12 mouse cellular contexts compared by ENCODE assay signal in the genomic region with DNA sequence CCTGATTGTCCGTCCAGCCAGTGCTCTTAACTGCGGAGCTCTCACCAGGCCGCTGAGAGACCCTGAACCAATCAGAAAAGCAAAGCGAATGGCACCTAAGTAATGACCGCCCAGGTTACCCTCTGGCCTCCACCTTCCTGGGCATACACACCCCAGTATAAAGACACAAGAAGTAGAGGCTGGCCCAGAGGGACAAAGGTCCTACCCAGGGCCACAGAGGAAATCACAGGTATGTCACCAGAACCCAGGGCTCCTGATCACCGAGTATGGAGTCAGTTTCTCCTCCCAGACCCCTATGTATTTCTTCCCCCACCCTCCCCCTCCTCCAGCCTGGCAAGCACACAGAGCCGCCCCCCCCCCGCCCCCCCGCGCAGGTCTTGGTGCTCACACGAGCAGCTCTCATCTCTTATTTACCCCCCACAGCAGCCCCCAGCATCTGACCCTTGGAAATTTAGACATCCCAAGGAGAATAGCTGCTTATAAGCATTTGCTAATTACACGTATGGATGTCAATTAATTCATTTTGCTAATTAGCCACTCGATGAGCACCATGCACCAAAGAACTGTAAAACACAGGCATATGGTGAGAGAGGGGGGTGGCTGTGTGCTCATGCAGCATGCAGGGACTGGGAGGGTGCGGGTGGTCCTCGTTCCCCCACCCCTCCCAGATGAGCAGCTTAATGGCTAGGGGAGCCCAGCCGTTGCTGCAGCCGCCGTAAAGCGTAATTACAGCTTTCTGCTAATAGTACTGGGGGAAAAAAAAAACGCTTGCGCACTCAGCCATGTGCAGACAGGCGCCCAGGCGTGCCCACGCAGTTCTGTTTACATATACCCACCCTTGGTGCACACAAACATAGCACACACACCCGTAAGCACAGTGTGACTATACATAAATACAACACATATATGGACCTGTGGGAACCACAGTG. TPM values are rescaled to one million over a fixed set of nuclear protein-coding genes. Genes with fewer than 3 reads are reported as not detected.
DNase-seq lines count a peak whose midpoint lies in the region; ATAC-seq and TF ChIP-seq lines count a peak whose summit lies in the region.
"Had no signal": no experiment of that assay in that cellular context is flagged by ENCODE, and none has a peak within 500 bp of the region (broad histone marks: within the 10 kb centered on the region; RNA-seq: fewer than 3 reads in every experiment).

No protein-coding gene starts in this region.

- no peak overlapping the region for H3K4me3 ChIP-seq in embryonic facial prominence, embryonic 14.5 days (ENCODE audit: low read depth, low read length)
- no peak overlapping the region for H3K4me3 ChIP-seq in hindbrain, embryonic 15.5 days
- H3K4me3 ChIP-seq in midbrain, postnatal 0 days (ENCODE audit: low read depth, low read length), result no peak overlapping the region

- TF ChIP-seq CTCF in midbrain, postnatal 0 days (IDR thresholded peaks at IDR 0.05), result no peak

- peak; percentile 86 for ATAC-seq in embryonic facial prominence, embryonic 14.5 days (ENCODE audit: low read depth)
- ATAC-seq in hindbrain, embryonic 15.5 days (ENCODE audit: low FRiP score, low read depth), result peak; percentile 90
- ATAC-seq in midbrain, postnatal 0 days (ENCODE audit: low FRiP score), result no peak; the same call in 1 of the 2 replicates
- no peak for ATAC-seq in granulocyte monocyte progenitor cell, adult 5-6 weeks (replicated peaks; ENCODE audit: poor library complexity, severe bottlenecking)
- ATAC-seq: activated CD4-positive, CD25-positive, alpha-beta regulatory T cell, adult 4 months had no signal

- 0 out of 2 replicates have a peak overlapping the region, but pooled peaks have one; percentile 15 for H3K4me2 ChIP-seq in embryonic facial prominence, embryonic 14.5 days (ENCODE audit: low read depth, low read length)
- peak overlapping the region; percentile 40 for H3K4me2 ChIP-seq in hindbrain, embryonic 15.5 days
- no peak overlapping the region for H3K4me2 ChIP-seq in midbrain, postnatal 0 days (ENCODE audit: low read depth, low read length, poor library complexity, severe bottlenecking)
- H3K4me2 ChIP-seq: heart, embryonic 11.5 days had no signal

- WGBS in embryonic facial prominence, embryonic 14.5 days, result 53% methylated on average over 22 of the region's 25 CpGs
- 41% methylated on average over 24 of the region's 25 CpGs for WGBS in hindbrain, embryonic 15.5 days
- 52% methylated on average over 25 of the region's 25 CpGs for WGBS in midbrain, postnatal 0 days

- no peaks in the 10 kb centered on the region for H3K27me3 ChIP-seq in embryonic facial prominence, embryonic 14.5 days (replicated peaks; ENCODE audit: control insufficient read depth, insufficient read depth, low read length)
- H3K27me3 ChIP-seq in hindbrain, embryonic 15.5 days, result no peaks in the 10 kb centered on the region
- H3K27me3 ChIP-seq in midbrain, postnatal 0 days (ENCODE audit: insufficient read depth, low read length), result no peaks in the 10 kb centered on the region

- no peak overlapping the region; the same call in 1 of the 2 replicates for H3K27ac ChIP-seq in embryonic facial prominence, embryonic 14.5 days (replicated peaks; ENCODE audit: low read depth, low read length)
- H3K27ac ChIP-seq in hindbrain, embryonic 15.5 days (replicated peaks), result peak overlapping the region; percentile 33
- no peak overlapping the region for H3K27ac ChIP-seq in midbrain, postnatal 0 days (ENCODE audit: low read depth, low read length)
- H3K27ac ChIP-seq: macrophage had no signal

- H3K4me1 ChIP-seq in embryonic facial prominence, embryonic 14.5 days (ENCODE audit: control insufficient read depth, insufficient read depth, low read length), result 0 out of 2 replicates have a peak, but pooled peaks cover 4% of the 10 kb centered on the region
- peaks cover 14% of the 10 kb centered on the region for H3K4me1 ChIP-seq in hindbrain, embryonic 15.5 days (replicated peaks)
- H3K4me1 ChIP-seq in midbrain, postnatal 0 days (ENCODE audit: insufficient read depth, low read length), result 0 out of 2 replicates have a peak, but pooled peaks cover 3% of the 10 kb centered on the region

- H3K9ac ChIP-seq in embryonic facial prominence, embryonic 14.5 days (ENCODE audit: low read depth, low read length), result 0 out of 2 replicates have a peak overlapping the region, but pooled peaks have one; percentile 1
- H3K9ac ChIP-seq in hindbrain, embryonic 15.5 days, result no peak overlapping the region
- H3K9ac ChIP-seq in midbrain, postnatal 0 days (replicated peaks; ENCODE audit: low read length, poor library complexity, severe bottlenecking), result no peak overlapping the region

- DNase-seq in layer of hippocampus, adult 11-12 months (ENCODE audit: low spot score), result peak; percentile 15
- DNase-seq in layer of hippocampus, postnatal 25 days (ENCODE audit: extremely low spot score in 1 of 2, low spot score in 1 of 2), result no peak
- DNase-seq in embryonic facial prominence, embryonic 14.5 days (ENCODE audit: low spot score), result peak; percentile 68
- peak; percentile 70 for DNase-seq in midbrain, postnatal 0 days (ENCODE audit: low spot score)
- DNase-seq in heart, adult 18-20 months, result no peak
- DNase-seq in heart, adult 8-10 months (ENCODE audit: low spot score), result no peak
- DNase-seq: liver had no signal

- no peaks in the 10 kb centered on the region for H3K9me3 ChIP-seq in embryonic facial prominence, embryonic 14.5 days (ENCODE audit: control insufficient read depth, low read length)
- H3K9me3 ChIP-seq in hindbrain, embryonic 15.5 days, result no peaks in the 10 kb centered on the region
- no peaks in the 10 kb centered on the region for H3K9me3 ChIP-seq in midbrain, postnatal 0 days (ENCODE audit: low read length)

- no peaks in the 10 kb centered on the region for H3K36me3 ChIP-seq in embryonic facial prominence, embryonic 14.5 days (ENCODE audit: control insufficient read depth, insufficient read depth, low read length)
- H3K36me3 ChIP-seq in hindbrain, embryonic 15.5 days, result no peaks in the 10 kb centered on the region
- H3K36me3 ChIP-seq in midbrain, postnatal 0 days (ENCODE audit: insufficient read depth, low read length), result no peaks in the 10 kb centered on the region

RNA-seq across cellular contexts. Expression of a gene that starts 10.9 kb away (rescaled TPM):
- total RNA-seq in layer of hippocampus, postnatal 25 days (2021), result 10 to 100 TPM; 45.7 to 46.8 TPM
- 4.1 and 4.2 TPM in 2 replicates for polyA plus RNA-seq in embryonic facial prominence, embryonic 14.5 days (2014; fragmentation: Nextera tagmentation; extraction: Ambion mirVana)
- polyA plus RNA-seq in hindbrain, embryonic 15.5 days (2015; fragmentation: Nextera tagmentation; extraction: Ambion mirVana), result 2.1 and 2.4 TPM in 2 replicates
- total RNA-seq in midbrain, postnatal 0 days (2014; rRNA removed), result 4.0 and 7.0 TPM in 2 replicates
- 1.8 and 2.1 TPM in 2 replicates for polyA plus RNA-seq in midbrain, postnatal 0 days (2015; fragmentation: Nextera tagmentation; extraction: Ambion mirVana)
- total RNA-seq in heart, adult 18-20 months (2021), result 10 to 100 TPM; 24.2 to 38.0 TPM
- 5.0 and 5.9 TPM in 2 replicates for total RNA-seq in granulocyte monocyte progenitor cell, adult 5-6 weeks (2014; fragmentation: Nextera tagmentation)
- total RNA-seq in granulocyte monocyte progenitor cell, adult 5-6 weeks (2017), result 2.2 and 4.9 TPM in 2 replicates
- total RNA-seq in heart, adult 8-10 months (2022), result 10 to 100 TPM; 26.2 to 44.3 (median 36.4) TPM

Comparison
In these comparisons a context has a peak if more than half of its experiments do, and no peak if none do; other contexts are left out.
1. DNase-seq: peak in layer of hippocampus, adult 11-12 months (single experiment), embryonic facial prominence, embryonic 14.5 days (single experiment) and midbrain, postnatal 0 days (single experiment); none in layer of hippocampus, postnatal 25 days (0 of 2), heart, adult 18-20 months (0 of 2) and heart, adult 8-10 months (single experiment).
2. ATAC-seq: peak in embryonic facial prominence, embryonic 14.5 days (single experiment) and hindbrain, embryonic 15.5 days (single experiment); none in midbrain, postnatal 0 days (single experiment) and granulocyte monocyte progenitor cell, adult 5-6 weeks (single experiment).